Mouse (Mus musculus): ENCODE measurements around the gene Knl1. TPM values are rescaled to one million over a fixed set of nuclear protein-coding genes. Genes with fewer than 3 reads are reported as not detected.

Knl1 gene
- total RNA-seq, 2 experiments from 2014 or later = 0.20 to 0.27 TPM

- no peak for DNase-seq (ENCODE audit: low spot score in 2 of 2)
- no peak for TF ChIP-seq CTCF (conservative IDR thresholded peaks at IDR 0.05)
- H3K27ac ChIP-seq = no peak overlapping the region
- no peak overlapping the region for H3K4me3 ChIP-seq
Measured at GRCm38 (mm10) chr2:119023154-119023660, 23.7 kb upstream of the Knl1 start.

GRCm38 (mm10) chr2:119024536-119025238 lies 22.2 kb upstream of the Knl1 start:
- no peak overlapping the region for H3K4me3 ChIP-seq
- peak; percentile 63 for TF ChIP-seq CTCF (conservative IDR thresholded peaks at IDR 0.05)
- H3K27ac ChIP-seq = no peak overlapping the region

GRCm38 (mm10) chr2:119025239-119025616 lies 21.7 kb upstream of the Knl1 start:
- no peak for TF ChIP-seq CTCF (conservative IDR thresholded peaks at IDR 0.05)
- DNase-seq (ENCODE audit: low spot score in 2 of 2) = no peak

More at GRCm38 (mm10) chr2:119024536-119025238, 22.2 kb upstream of the Knl1 start:
- DNase-seq (ENCODE audit: low spot score in 2 of 2) = no peak

GRCm38 (mm10) chr2:119026951-119027350 lies 20.0 kb upstream of the Knl1 start:
- no peak for DNase-seq (ENCODE audit: low spot score in 2 of 2)
- H3K27ac ChIP-seq = no peak overlapping the region
- no peak for TF ChIP-seq CTCF (conservative IDR thresholded peaks at IDR 0.05)
- H3K4me3 ChIP-seq = no peak overlapping the region

More at GRCm38 (mm10) chr2:119025239-119025616, 21.7 kb upstream of the Knl1 start:
- H3K27ac ChIP-seq = no peak overlapping the region
- no peak overlapping the region for H3K4me3 ChIP-seq

- peak within 1 kb of the TSS; percentile 82 for H3K27ac ChIP-seq
- no peak for TF ChIP-seq CTCF (conservative IDR thresholded peaks at IDR 0.05)
- DNase-seq (ENCODE audit: low spot score in 2 of 2) = peak; percentile 95 to 97
- peak within 1 kb of the TSS; percentile 75 for H3K4me3 ChIP-seq
Measured at GRCm38 (mm10) chr2:119028941-119029551, 17.9 kb upstream of the Knl1 start, which contains the start of gene Ccdc32. TSS of gene Ccdc32 (minus strand) at chr2:119029393.

GRCm38 (mm10) chr2:119032191-119032590 lies 14.7 kb upstream of the Knl1 start:
- no peak for TF ChIP-seq CTCF (conservative IDR thresholded peaks at IDR 0.05)
- DNase-seq (ENCODE audit: low spot score in 2 of 2) = no peak

GRCm38 (mm10) chr2:119034656-119035396 lies 12.1 kb upstream of the Knl1 start, which contains the start of gene Rpusd2:
TSS of gene Rpusd2 (plus strand) at chr2:119034790.
- Histone ChIP-seq H3K4me3 (peak within 1 kb of the TSS; percentile 76), H3K27ac (peak within 1 kb of the TSS; percentile 74)
- TF ChIP-seq CTCF (conservative IDR thresholded peaks at IDR 0.05) = 0 out of 2 replicates have a peak, but pooled peaks have one; percentile 29
- peak; percentile 92 to 94 for DNase-seq (ENCODE audit: low spot score in 2 of 2)

More at GRCm38 (mm10) chr2:119032191-119032590, 14.7 kb upstream of the Knl1 start:
- no peak overlapping the region for H3K27ac ChIP-seq
- H3K4me3 ChIP-seq = no peak overlapping the region

GRCm38 (mm10) chr2:119035397-119035745 lies 11.5 kb upstream of the Knl1 start:
- peak overlapping the region; percentile 74 for H3K27ac ChIP-seq

GRCm38 (mm10) chr2:119040882-119041281 lies 6.0 kb upstream of the Knl1 start:
- no peak overlapping the region for H3K27ac ChIP-seq
- peak in 1 of 2 experiments; percentile 51 for DNase-seq (ENCODE audit: low spot score in 2 of 2)
- TF ChIP-seq CTCF (conservative IDR thresholded peaks at IDR 0.05) = peak; percentile 84
- H3K4me3 ChIP-seq = no peak overlapping the region

More at GRCm38 (mm10) chr2:119035397-119035745, 11.5 kb upstream of the Knl1 start:
- no peak for TF ChIP-seq CTCF (conservative IDR thresholded peaks at IDR 0.05)
- no peak for DNase-seq (ENCODE audit: low spot score in 2 of 2)
- H3K4me3 ChIP-seq = peak overlapping the region; percentile 76

GRCm38 (mm10) chr2:119045163-119045562 lies 1.8 kb upstream of the Knl1 start:
- TF ChIP-seq CTCF (conservative IDR thresholded peaks at IDR 0.05) = no peak
- Histone ChIP-seq H3K27ac (no peak overlapping the region), H3K4me3 (no peak overlapping the region)
- DNase-seq (ENCODE audit: low spot score in 2 of 2) = no peak

- H3K4me3 ChIP-seq = peak overlapping the region; percentile 94; the same call in 1 of the 2 replicates
- DNase-seq (ENCODE audit: low spot score in 2 of 2) = no peak
- H3K27ac ChIP-seq = no peak overlapping the region
- TF ChIP-seq CTCF (conservative IDR thresholded peaks at IDR 0.05) = no peak
Measured at GRCm38 (mm10) chr2:119047849-119048248, 930 bp downstream of the Knl1 start.

GRCm38 (mm10) chr2:119050132-119050650 lies 3.3 kb downstream of the Knl1 start:
- Histone ChIP-seq H3K4me3 (no peak overlapping the region), H3K27ac (no peak overlapping the region)
- no peak for DNase-seq (ENCODE audit: low spot score in 2 of 2)
- TF ChIP-seq CTCF (conservative IDR thresholded peaks at IDR 0.05) = no peak
